Mouse (Mus musculus): ENCODE data around the gene Ccnl1. TPM values are rescaled to one million over a fixed set of nuclear protein-coding genes. Genes with fewer than 3 reads are reported as not detected.

Gene Ccnl1
- polyA plus RNA-seq, 1 experiment from 2014 or later: 104 TPM

DNA sequence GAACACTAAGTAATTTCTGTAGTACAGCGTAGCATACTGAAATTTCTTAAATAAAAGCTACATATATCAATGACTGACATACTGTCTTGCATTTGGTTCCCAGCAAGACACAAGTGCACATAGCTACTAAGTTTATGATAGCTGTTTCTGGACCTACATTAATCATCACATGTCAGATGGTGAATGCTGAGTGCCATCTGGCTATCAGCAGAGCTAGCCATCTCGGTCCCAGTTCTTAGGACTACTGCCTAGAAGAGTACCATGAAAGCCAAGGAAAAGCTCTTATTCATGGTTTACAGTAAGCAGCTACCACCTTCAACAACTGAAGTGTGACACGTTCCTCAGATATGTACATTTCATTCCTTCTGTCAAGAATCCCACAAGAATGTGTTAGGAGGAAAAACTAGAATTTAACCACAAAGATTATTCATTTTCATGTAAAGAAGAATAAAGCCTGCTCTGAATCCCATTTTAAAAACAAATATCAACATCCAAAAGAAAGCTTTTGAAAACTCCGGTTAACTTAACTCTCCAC, 7.2 kb downstream of the Ccnl1 start:
- Histone ChIP-seq H3K36me3 (replicated peaks) (peaks cover 100% of the 10 kb centered on the region), H3K4me3 (no peak overlapping the region), H3K27ac (replicated peaks) (no peak overlapping the region), H3K4me1 (peaks cover 29% of the 10 kb centered on the region), H3K9me3 (no peaks in the 10 kb centered on the region), H3K27me3 (replicated peaks; ENCODE audit: low read depth, poor library complexity, severe bottlenecking) (no peaks in the 10 kb centered on the region)
- no peak for DNase-seq (ENCODE audit: low spot score)
- WGBS: 92% methylated on average over 4 of the region's 4 CpGs

DNA sequence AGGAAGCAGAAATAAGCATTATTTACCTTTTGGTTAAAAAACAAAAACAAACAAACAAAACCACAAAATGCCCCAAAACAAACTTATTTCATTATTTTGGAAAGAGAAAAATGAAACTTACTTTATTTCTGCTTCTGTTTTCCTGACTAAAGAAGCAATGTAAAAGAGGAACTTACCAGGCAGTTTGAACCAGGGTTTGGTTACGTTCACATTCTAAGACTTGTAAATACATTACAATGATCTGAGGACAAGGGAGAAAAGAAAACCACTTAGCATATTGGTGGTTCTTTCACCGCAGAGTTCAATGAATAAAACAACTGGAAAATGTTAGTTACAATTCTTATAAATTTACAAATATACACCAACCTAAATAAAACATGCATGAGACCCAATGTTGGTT, 7.7 kb downstream of the Ccnl1 start:
- no peak for DNase-seq (ENCODE audit: low spot score)

GRCm38 (mm10) chr3:65945277-65945932, 12.6 kb downstream of the Ccnl1 start:
- Histone ChIP-seq H3K9me3 (no peaks in the 10 kb centered on the region), H3K4me3 (no peak overlapping the region), H3K36me3 (replicated peaks) (peaks cover 73% of the 10 kb centered on the region), H3K27me3 (replicated peaks; ENCODE audit: low read depth, poor library complexity, severe bottlenecking) (no peaks in the 10 kb centered on the region), H3K4me1 (no peaks in the 10 kb centered on the region), H3K27ac (replicated peaks) (no peak overlapping the region)
- no peak for DNase-seq (ENCODE audit: low spot score)
- 90% methylated on average over 2 of the region's 2 CpGs for WGBS

More for the DNA sequence above, 7.7 kb downstream of the Ccnl1 start:
- Histone ChIP-seq H3K9me3 (no peaks in the 10 kb centered on the region), H3K27me3 (replicated peaks; ENCODE audit: low read depth, poor library complexity, severe bottlenecking) (no peaks in the 10 kb centered on the region), H3K36me3 (replicated peaks) (peaks cover 100% of the 10 kb centered on the region), H3K27ac (replicated peaks) (no peak overlapping the region), H3K4me3 (no peak overlapping the region), H3K4me1 (peaks cover 23% of the 10 kb centered on the region)
- WGBS: 95% methylated on average over 2 of the region's 2 CpGs

GRCm38 (mm10) chr3:65944713-65945112, 13.3 kb downstream of the Ccnl1 start:
- Histone ChIP-seq H3K4me1 (no peaks in the 10 kb centered on the region), H3K9me3 (no peaks in the 10 kb centered on the region), H3K27ac (replicated peaks) (no peak overlapping the region), H3K4me3 (no peak overlapping the region), H3K27me3 (replicated peaks; ENCODE audit: low read depth, poor library complexity, severe bottlenecking) (no peaks in the 10 kb centered on the region), H3K36me3 (replicated peaks) (peaks cover 66% of the 10 kb centered on the region)
- 91% methylated on average over 3 of the region's 3 CpGs for WGBS
- no peak for DNase-seq (ENCODE audit: low spot score)

GRCm38 (mm10) chr3:65943453-65943852, 14.6 kb downstream of the Ccnl1 start:
- no peak overlapping the region for H3K27ac ChIP-seq (replicated peaks)
- no peaks in the 10 kb centered on the region for H3K27me3 ChIP-seq (replicated peaks; ENCODE audit: low read depth, poor library complexity, severe bottlenecking)
- H3K4me1 ChIP-seq: no peaks in the 10 kb centered on the region
- 88% methylated on average over 4 of the region's 4 CpGs for WGBS
- no peaks in the 10 kb centered on the region for H3K9me3 ChIP-seq
- H3K4me3 ChIP-seq: no peak overlapping the region
- peaks cover 54% of the 10 kb centered on the region for H3K36me3 ChIP-seq (replicated peaks)
- no peak for DNase-seq (ENCODE audit: low spot score)

DNA sequence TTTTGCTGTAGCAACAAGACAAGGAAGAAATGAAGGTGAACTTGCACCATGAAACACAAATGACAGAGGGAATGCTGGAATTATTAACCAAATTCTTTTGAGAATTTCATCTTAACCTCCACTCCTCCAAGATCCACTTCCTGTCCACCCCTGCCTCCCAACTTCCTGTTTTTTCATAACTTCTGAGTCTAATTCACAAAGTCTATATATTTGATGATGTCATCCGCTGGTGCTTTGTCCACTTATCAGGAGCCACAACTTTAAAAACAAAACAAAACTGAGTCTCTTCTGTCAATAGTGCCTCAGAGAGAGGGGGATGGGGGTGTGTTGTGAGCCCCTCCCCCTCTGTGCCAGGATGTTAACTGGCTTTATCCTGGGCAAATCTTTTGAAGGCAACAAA, 17.0 kb downstream of the Ccnl1 start:
- Histone ChIP-seq H3K27me3 (replicated peaks; ENCODE audit: low read depth, poor library complexity, severe bottlenecking) (no peaks in the 10 kb centered on the region), H3K4me3 (no peak overlapping the region), H3K4me1 (no peaks in the 10 kb centered on the region), H3K9me3 (no peaks in the 10 kb centered on the region), H3K36me3 (replicated peaks) (peaks cover 30% of the 10 kb centered on the region), H3K27ac (replicated peaks) (no peak overlapping the region)
- DNase-seq (ENCODE audit: low spot score): no peak
- 86% methylated on average over 1 of the region's 1 CpGs for WGBS

DNA sequence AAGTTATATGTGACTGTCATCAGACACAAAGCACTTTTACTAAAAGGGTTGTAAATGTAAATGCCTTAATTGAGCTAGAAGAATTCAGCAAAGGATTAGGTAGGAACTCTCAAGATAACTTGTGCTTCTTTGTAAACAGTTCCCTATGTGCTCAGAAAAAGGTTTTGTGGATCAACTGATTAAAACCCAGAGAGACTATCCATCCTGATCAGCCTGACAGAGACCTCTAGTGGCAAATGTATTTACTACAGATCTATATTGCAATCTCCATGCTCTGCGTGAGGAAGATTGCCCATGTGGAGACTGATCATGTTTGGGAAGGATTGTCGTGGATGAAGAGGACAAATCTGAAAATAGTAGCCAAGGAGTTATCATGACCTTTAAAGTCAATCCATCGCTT, 19.8 kb downstream of the Ccnl1 start:
- H3K36me3 ChIP-seq (replicated peaks): 0 out of 2 replicates have a peak, but pooled peaks cover 3% of the 10 kb centered on the region
- DNase-seq (ENCODE audit: low spot score): no peak
- no peaks in the 10 kb centered on the region for H3K27me3 ChIP-seq (replicated peaks; ENCODE audit: low read depth, poor library complexity, severe bottlenecking)
- no peaks in the 10 kb centered on the region for H3K4me1 ChIP-seq
- no peak overlapping the region for H3K4me3 ChIP-seq
- 24% methylated on average over 3 of the region's 3 CpGs for WGBS
- no peak overlapping the region for H3K27ac ChIP-seq (replicated peaks)
- no peaks in the 10 kb centered on the region for H3K9me3 ChIP-seq

- Histone ChIP-seq H3K27me3 (replicated peaks; ENCODE audit: low read depth, poor library complexity, severe bottlenecking) (no peaks in the 10 kb centered on the region), H3K4me3 (no peak overlapping the region), H3K9me3 (no peaks in the 10 kb centered on the region), H3K27ac (replicated peaks) (no peak overlapping the region), H3K36me3 (replicated peaks) (no peaks in the 10 kb centered on the region), H3K4me1 (no peaks in the 10 kb centered on the region)
- WGBS: 69% methylated on average over 12 of the region's 12 CpGs
- DNase-seq (ENCODE audit: low spot score): no peak
Measured at GRCm38 (mm10) chr3:65936384-65936783, 21.7 kb downstream of the Ccnl1 start.

DNA sequence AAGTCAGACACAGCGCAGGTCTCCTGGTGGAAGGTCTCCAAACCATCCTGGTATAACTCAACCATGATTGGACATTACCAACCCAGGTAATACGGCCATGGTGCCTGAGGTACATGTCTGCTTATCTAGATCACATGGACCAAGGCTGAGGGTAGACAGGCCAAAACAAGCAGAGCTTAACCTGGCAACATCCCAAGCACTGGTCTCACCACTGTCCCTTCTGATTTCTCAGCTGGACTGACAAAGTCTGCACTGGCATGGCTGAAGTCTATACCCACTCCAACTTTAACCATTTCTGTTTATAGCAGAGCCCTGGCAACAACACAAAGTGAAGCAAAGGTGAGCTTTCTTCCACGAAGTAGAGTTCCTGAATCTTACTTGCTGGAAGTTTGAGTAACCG, 22.9 kb downstream of the Ccnl1 start:
- Histone ChIP-seq H3K4me1 (peaks cover under 1% of the 10 kb centered on the region; the same call in 1 of the 2 replicates), H3K4me3 (no peak overlapping the region), H3K36me3 (replicated peaks) (no peaks in the 10 kb centered on the region), H3K9me3 (no peaks in the 10 kb centered on the region), H3K27ac (replicated peaks) (no peak overlapping the region), H3K27me3 (replicated peaks; ENCODE audit: low read depth, poor library complexity, severe bottlenecking) (no peaks in the 10 kb centered on the region)
- DNase-seq (ENCODE audit: low spot score): no peak
- 92% methylated on average over 4 of the region's 4 CpGs for WGBS

- Histone ChIP-seq H3K4me3 (no peak overlapping the region), H3K36me3 (replicated peaks) (no peaks in the 10 kb centered on the region), H3K9me3 (no peaks in the 10 kb centered on the region), H3K27me3 (replicated peaks; ENCODE audit: low read depth, poor library complexity, severe bottlenecking) (no peaks in the 10 kb centered on the region), H3K4me1 (peaks cover 15% of the 10 kb centered on the region), H3K27ac (replicated peaks) (no peak overlapping the region)
- DNase-seq (ENCODE audit: low spot score): no peak
- 85% methylated on average over 4 of the region's 4 CpGs for WGBS
Measured at GRCm38 (mm10) chr3:65933726-65934125, 24.3 kb downstream of the Ccnl1 start.

DNA sequence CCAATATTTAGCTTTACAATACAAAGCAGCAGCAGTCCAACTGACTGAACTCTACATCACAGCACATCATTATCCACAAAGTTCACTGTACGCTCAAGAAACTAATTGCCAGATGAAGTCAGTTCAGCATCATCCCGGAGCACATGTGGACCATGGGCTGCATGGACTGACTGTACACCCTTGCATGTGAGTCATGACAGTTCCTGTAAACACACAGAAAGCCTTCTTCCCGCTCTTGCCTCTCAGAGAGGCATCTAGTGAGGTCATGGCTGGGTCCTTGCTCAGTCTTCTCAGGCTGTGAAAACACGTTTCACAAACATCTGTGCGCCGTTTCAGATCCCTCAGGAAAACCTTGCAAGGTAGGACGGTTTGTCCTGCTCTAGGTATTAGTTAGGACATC, 26.5 kb downstream of the Ccnl1 start:
- Histone ChIP-seq H3K4me3 (no peak overlapping the region), H3K27ac (replicated peaks) (no peak overlapping the region), H3K4me1 (peaks cover 29% of the 10 kb centered on the region), H3K9me3 (no peaks in the 10 kb centered on the region), H3K36me3 (replicated peaks) (no peaks in the 10 kb centered on the region), H3K27me3 (replicated peaks; ENCODE audit: low read depth, poor library complexity, severe bottlenecking) (0 out of 2 replicates have a peak, but pooled peaks cover 5% of the 10 kb centered on the region)
- 90% methylated on average over 7 of the region's 7 CpGs for WGBS
- DNase-seq (ENCODE audit: low spot score): no peak

GRCm38 (mm10) chr3:65930636-65931035, 27.4 kb downstream of the Ccnl1 start:
- Histone ChIP-seq H3K4me1 (peaks cover 29% of the 10 kb centered on the region), H3K36me3 (replicated peaks) (no peaks in the 10 kb centered on the region), H3K9me3 (no peaks in the 10 kb centered on the region), H3K27ac (replicated peaks) (no peak overlapping the region), H3K4me3 (no peak overlapping the region), H3K27me3 (replicated peaks; ENCODE audit: low read depth, poor library complexity, severe bottlenecking) (0 out of 2 replicates have a peak, but pooled peaks cover 5% of the 10 kb centered on the region)
- WGBS: 59% methylated on average over 8 of the region's 8 CpGs
- no peak for DNase-seq (ENCODE audit: low spot score)
